Mouse (Mus musculus) inflammation-experienced regulatory T-cells (primary cell): Measurements from ENCODE around the gene Cyp3a11. TPM values are rescaled to one million over a fixed set of nuclear protein-coding genes. Genes with fewer than 3 reads are reported as not detected.

Experiments
- polyA plus RNA-seq, 2 experiments: library from polyadenylated mRNA; unstranded; fragments of 100-300 nt; shearing (Covaris generic); gene quantifications; one replicate each; pipeline ENCODE4 v1.2.1; 2017

Gene Cyp3a11
- polyA plus RNA-seq, result under 1 TPM; 0.06 to 0.26 TPM

GRCm38 (mm10) chr5:145879688-145880087 is at the start of gene Cyp3a11:
Gene Cyp3a11 (minus strand): TSS chr5:145879964.

GRCm38 (mm10) chr5:145805796-145806195 is 74.0 kb downstream of the Cyp3a11 start, which contains the start of gene Cyp3a44:
Gene Cyp3a44 (minus strand): TSS chr5:145805874.

Other genes starting within 250 kb of the Cyp3a11 start
- not detected for gene Cyp3a41a, start 159.8 kb downstream of the Cyp3a11 start, polyA plus RNA-seq
- gene Cyp3a44, start 74.1 kb downstream of the Cyp3a11 start, polyA plus RNA-seq, result under 1 TPM in 1 of 2 experiments, not detected in 1; 0.23 TPM
- gene Cyp3a25, start 129.7 kb upstream of the Cyp3a11 start, polyA plus RNA-seq, result under 1 TPM in 1 of 2 experiments, not detected in 1; 0.29 TPM
- under 1 TPM in 1 of 2 experiments, not detected in 1; 0.29 TPM for gene Cyp3a59, start 199.3 kb upstream of the Cyp3a11 start, polyA plus RNA-seq